Comparison of ENCODE assay signal across 28 mouse cellular contexts in the genomic region with DNA sequence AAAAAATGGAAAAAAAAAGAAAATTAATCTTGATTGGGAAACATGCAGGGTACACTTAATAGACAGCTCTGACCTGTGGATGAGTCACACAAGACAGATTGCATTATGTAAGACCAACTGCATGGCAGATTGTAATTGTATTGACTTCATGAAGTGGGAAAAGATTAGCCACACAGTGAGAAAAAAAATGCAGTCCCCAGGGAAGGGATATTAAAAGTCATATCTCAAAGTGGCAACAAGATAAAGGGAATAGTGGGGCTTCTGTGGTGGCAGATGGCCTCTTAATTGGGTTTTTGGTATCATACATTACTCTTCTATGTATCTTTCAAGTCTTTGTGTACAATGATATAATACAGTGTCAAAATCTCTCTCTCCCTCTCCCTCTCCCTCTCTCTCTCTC.
DNase-seq lines count a peak whose midpoint lies in the region; ATAC-seq lines count a peak whose summit lies in the region.
"Had no signal": no experiment of that assay in that cellular context is flagged by ENCODE, and none has a peak within 500 bp of the region (broad histone marks: within the 10 kb centered on the region; RNA-seq: fewer than 3 reads in every experiment).

No protein-coding gene starts in this region.

- H3K4me1 ChIP-seq in forebrain, embryonic 14.5 days (ENCODE audit: control insufficient read depth, insufficient read depth, low read length) = 0 out of 2 replicates have a peak, but pooled peaks cover 3% of the 10 kb centered on the region
- H3K4me1 ChIP-seq in forebrain, embryonic 11.5 days (replicated peaks; ENCODE audit: control insufficient read depth, insufficient read depth, low read length) = 0 out of 2 replicates have a peak, but pooled peaks cover 2% of the 10 kb centered on the region
- H3K4me1 ChIP-seq: embryonic facial prominence, embryonic 13.5 days; intestine, embryonic 15.5 days had no signal

- H3K36me3 ChIP-seq in forebrain, embryonic 14.5 days (ENCODE audit: control insufficient read depth, insufficient read depth, low read length) = no peaks in the 10 kb centered on the region
- H3K36me3 ChIP-seq in forebrain, embryonic 11.5 days (ENCODE audit: control insufficient read depth, insufficient read depth, low read length) = no peaks in the 10 kb centered on the region
- H3K36me3 ChIP-seq: embryonic facial prominence, embryonic 13.5 days; G1E; heart, embryonic 10.5 days; intestine, embryonic 15.5 days had no signal

- H3K4me2 ChIP-seq in forebrain, embryonic 14.5 days (ENCODE audit: low read length) = no peak overlapping the region
- no peak overlapping the region for H3K4me2 ChIP-seq in forebrain, embryonic 11.5 days (ENCODE audit: low read depth, low read length, severe bottlenecking)
- H3K4me2 ChIP-seq: embryonic facial prominence, embryonic 13.5 days; intestine, embryonic 15.5 days had no signal

- no peak overlapping the region for H3K27ac ChIP-seq in forebrain, embryonic 14.5 days (ENCODE audit: low read depth, low read length)
- no peak overlapping the region for H3K27ac ChIP-seq in forebrain, embryonic 11.5 days (ENCODE audit: low read depth, low read length)
- H3K27ac ChIP-seq: embryonic facial prominence, embryonic 13.5 days; gastrocnemius, adult 2 months; heart, embryonic 10.5 days; intestine, embryonic 15.5 days; macrophage; stomach, postnatal 0 days had no signal

- no peak overlapping the region for H3K4me3 ChIP-seq in forebrain, embryonic 14.5 days (ENCODE audit: low read depth, low read length)
- H3K4me3 ChIP-seq in forebrain, embryonic 11.5 days (ENCODE audit: low read depth, low read length) = no peak overlapping the region
- H3K4me3 ChIP-seq: embryonic facial prominence, embryonic 13.5 days; erythroblast, embryonic 14.5 days; gastrocnemius, adult 2 months; heart, embryonic 10.5 days; intestine, embryonic 15.5 days had no signal

- peak; percentile 72 for DNase-seq in forebrain, embryonic 14.5 days (ENCODE audit: low spot score)
- no peak for DNase-seq in forebrain, embryonic 11.5 days (ENCODE audit: low spot score)
- peak; percentile 9 to 71 for DNase-seq in layer of hippocampus, adult 18-20 months (ENCODE audit: low spot score in 2 of 2)
- no peak for DNase-seq in layer of hippocampus, postnatal 10 days (ENCODE audit: low spot score in 2 of 2)
- DNase-seq in 416B (ENCODE audit: low read depth) = peak; percentile 18
- DNase-seq in brain, embryonic 18.5 days (ENCODE audit: low read depth, low spot score) = peak; percentile 24
- no peak for DNase-seq in cerebellum, adult 8-10 months
- DNase-seq in retina, embryonic 14.5 days (ENCODE audit: low spot score) = no peak
- DNase-seq: adrenal gland, postnatal 10 days; B cell, adult 2 months; cerebellum, adult 11 months; cerebellum, postnatal 14 days; embryo, embryonic 11 days; gastrocnemius, adult 2 months; heart, postnatal 4 days; kidney, adult 8-10 months; kidney, postnatal 10 days; right cerebral cortex, postnatal 14 days had no signal

- no peak overlapping the region for H3K9ac ChIP-seq in forebrain, embryonic 14.5 days (ENCODE audit: low read length)
- no peak overlapping the region for H3K9ac ChIP-seq in forebrain, embryonic 11.5 days (ENCODE audit: low read length)
- H3K9ac ChIP-seq: embryonic facial prominence, embryonic 13.5 days; intestine, embryonic 15.5 days had no signal

- no peaks in the 10 kb centered on the region for H3K9me3 ChIP-seq in forebrain, embryonic 14.5 days (replicated peaks; ENCODE audit: control insufficient read depth, low read length)
- no peaks in the 10 kb centered on the region for H3K9me3 ChIP-seq in forebrain, embryonic 11.5 days (ENCODE audit: control insufficient read depth, low read length)
- H3K9me3 ChIP-seq: embryonic facial prominence, embryonic 13.5 days; heart, embryonic 10.5 days; intestine, embryonic 15.5 days had no signal

- ATAC-seq in forebrain, embryonic 14.5 days = peak; percentile 65; the same call in 1 of the 2 replicates
- no peak for ATAC-seq in forebrain, embryonic 11.5 days (replicated peaks; ENCODE audit: low FRiP score)
- ATAC-seq: activated CD4-positive, CD25-positive, alpha-beta regulatory T cell, adult 4 months; intestine, embryonic 15.5 days; midbrain, embryonic 16.5 days had no signal

- H3K27me3 ChIP-seq in forebrain, embryonic 14.5 days (replicated peaks; ENCODE audit: control insufficient read depth, insufficient read depth, low read length) = no peaks in the 10 kb centered on the region
- no peaks in the 10 kb centered on the region for H3K27me3 ChIP-seq in forebrain, embryonic 11.5 days (ENCODE audit: control insufficient read depth, insufficient read depth, low read length)
- H3K27me3 ChIP-seq: CH12.LX; embryonic facial prominence, embryonic 13.5 days; intestine, embryonic 15.5 days had no signal

Comparison
In these comparisons a context has a peak if more than half of its experiments do, and no peak if none do; other contexts are left out.
1. DNase-seq: peak in forebrain, embryonic 14.5 days (single experiment), layer of hippocampus, adult 18-20 months (2 of 2), 416B (single experiment) and brain, embryonic 18.5 days (single experiment); none in forebrain, embryonic 11.5 days (single experiment), layer of hippocampus, postnatal 10 days (0 of 2), cerebellum, adult 8-10 months (single experiment) and retina, embryonic 14.5 days (single experiment).